Mouse (Mus musculus) E14TG2a.4 (cell line): Measurements from ENCODE around the gene Spag6.

ENCODE experiments used
- H3K27me3 ChIP-seq: 2 replicates; pipeline ENCODE4 v1.6.1; 2014; ENCODE audit warnings: low read length, control low read depth; ENCODE audit not compliant: insufficient read depth
- H3K36me3 ChIP-seq: 2 replicates; pipeline ENCODE4 v1.6.1; 2014; ENCODE audit warnings: low read length, control low read depth; ENCODE audit not compliant: insufficient read depth
- H3K4me1 ChIP-seq: replicated peaks from 2 replicates; pipeline ENCODE4 v1.6.1; 2014; ENCODE audit warnings: low read depth, low read length, control low read depth
- H3K4me3 ChIP-seq: replicated peaks from 2 replicates; pipeline ENCODE4 v1.5.1; 2014; ENCODE audit warnings: mild to moderate bottlenecking, low read length
- H3K9me3 ChIP-seq: 2 replicates; pipeline ENCODE4 v1.6.1; 2014; ENCODE audit warnings: low read length, control low read depth
- CTCF ChIP-seq: conservative IDR thresholded peaks from 2 replicates; pipeline ENCODE4 v1.5.1; 2014; ENCODE audit warnings: low read length
- NANOG ChIP-seq: IDR thresholded peaks from 2 replicates; pipeline ENCODE4 v1.6.1; 2014; ENCODE audit warnings: borderline replicate concordance, low read length, mixed read lengths
- POU5F1 ChIP-seq: IDR thresholded peaks from 2 replicates; pipeline ENCODE4 v1.6.1; 2014; ENCODE audit warnings: low read length, borderline replicate concordance

The Spag6 gene

GRCm38 (mm10) chr2:18675681-18676456, 18.0 kb upstream of the Spag6 start:
- Histone ChIP-seq H3K36me3 (no peaks in the 10 kb centered on the region), H3K4me3 (peak overlapping the region; percentile 73), H3K4me1 (peaks cover 34% of the 10 kb centered on the region), H3K27me3 (peaks cover 63% of the 10 kb centered on the region), H3K9me3 (no peaks in the 10 kb centered on the region)
- TF ChIP-seq POU5F1 = no peak
- TF ChIP-seq CTCF = no peak
- no peak for TF ChIP-seq NANOG

GRCm38 (mm10) chr2:18676457-18676935, 17.3 kb upstream of the Spag6 start:
- Histone ChIP-seq H3K4me1 (peaks cover 40% of the 10 kb centered on the region), H3K4me3 (peak overlapping the region; percentile 73), H3K27me3 (peaks cover 66% of the 10 kb centered on the region), H3K9me3 (no peaks in the 10 kb centered on the region), H3K36me3 (no peaks in the 10 kb centered on the region)
- TF ChIP-seq POU5F1 (no peak), NANOG (no peak), CTCF (no peak)

GRCm38 (mm10) chr2:18676936-18677491, 16.8 kb upstream of the Spag6 start, which contains the start of gene Bmi1:
TSS of gene Bmi1 (plus strand) at chr2:18677018.
- peaks cover 42% of the 10 kb centered on the region for H3K4me1 ChIP-seq
- H3K36me3 ChIP-seq = no peaks in the 10 kb centered on the region
- no peak for TF ChIP-seq CTCF
- peaks cover 65% of the 10 kb centered on the region for H3K27me3 ChIP-seq
- H3K4me3 ChIP-seq = peak within 1 kb of the TSS; percentile 81
- H3K9me3 ChIP-seq = no peaks in the 10 kb centered on the region

- Histone ChIP-seq H3K27me3 (peaks cover 68% of the 10 kb centered on the region), H3K4me3 (peak overlapping the region; percentile 81), H3K9me3 (no peaks in the 10 kb centered on the region), H3K4me1 (peaks cover 39% of the 10 kb centered on the region), H3K36me3 (no peaks in the 10 kb centered on the region)
- TF ChIP-seq NANOG (no peak), POU5F1 (no peak), CTCF (no peak)
These were observed 16.0 kb upstream of the Spag6 start for GRCm38 (mm10) chr2:18677631-18678471.

GRCm38 (mm10) chr2:18679701-18680100, 14.1 kb upstream of the Spag6 start:
- Histone ChIP-seq H3K9me3 (no peaks in the 10 kb centered on the region), H3K4me3 (no peak overlapping the region), H3K36me3 (no peaks in the 10 kb centered on the region), H3K27me3 (peaks cover 73% of the 10 kb centered on the region), H3K4me1 (peaks cover 28% of the 10 kb centered on the region)
- TF ChIP-seq POU5F1 = no peak
- TF ChIP-seq NANOG = no peak
- no peak for TF ChIP-seq CTCF

- H3K27me3 ChIP-seq = peaks cover 69% of the 10 kb centered on the region
- H3K4me3 ChIP-seq = no peak overlapping the region
- TF ChIP-seq NANOG = no peak
- TF ChIP-seq POU5F1 = no peak
- TF ChIP-seq CTCF = no peak
- no peaks in the 10 kb centered on the region for H3K9me3 ChIP-seq
- peaks cover 27% of the 10 kb centered on the region for H3K4me1 ChIP-seq
- H3K36me3 ChIP-seq = no peaks in the 10 kb centered on the region
These were observed 13.3 kb upstream of the Spag6 start for GRCm38 (mm10) chr2:18680501-18680900.

GRCm38 (mm10) chr2:18680961-18681360, 12.9 kb upstream of the Spag6 start:
- peak overlapping the region; percentile 64 for H3K4me3 ChIP-seq
- peaks cover 67% of the 10 kb centered on the region for H3K27me3 ChIP-seq
- no peaks in the 10 kb centered on the region for H3K36me3 ChIP-seq
- TF ChIP-seq POU5F1 (no peak), CTCF (no peak), NANOG (no peak)
- no peaks in the 10 kb centered on the region for H3K9me3 ChIP-seq
- H3K4me1 ChIP-seq = peaks cover 22% of the 10 kb centered on the region

- Histone ChIP-seq H3K9me3 (peaks cover 24% of the 10 kb centered on the region), H3K4me3 (no peak overlapping the region), H3K36me3 (no peaks in the 10 kb centered on the region), H3K4me1 (peaks cover 15% of the 10 kb centered on the region), H3K27me3 (peaks cover 79% of the 10 kb centered on the region)
- TF ChIP-seq CTCF (no peak), NANOG (no peak), POU5F1 (no peak)
These were observed 9.8 kb upstream of the Spag6 start for GRCm38 (mm10) chr2:18684062-18684461.
